Mouse (Mus musculus): ENCODE results near the gene Bex3. TPM values are rescaled to one million over a fixed set of nuclear protein-coding genes. Genes with fewer than 3 reads are reported as not detected.

The Bex3 gene
- polyA plus RNA-seq, 1 experiment from 2014 or later = 525 TPM

DNA sequence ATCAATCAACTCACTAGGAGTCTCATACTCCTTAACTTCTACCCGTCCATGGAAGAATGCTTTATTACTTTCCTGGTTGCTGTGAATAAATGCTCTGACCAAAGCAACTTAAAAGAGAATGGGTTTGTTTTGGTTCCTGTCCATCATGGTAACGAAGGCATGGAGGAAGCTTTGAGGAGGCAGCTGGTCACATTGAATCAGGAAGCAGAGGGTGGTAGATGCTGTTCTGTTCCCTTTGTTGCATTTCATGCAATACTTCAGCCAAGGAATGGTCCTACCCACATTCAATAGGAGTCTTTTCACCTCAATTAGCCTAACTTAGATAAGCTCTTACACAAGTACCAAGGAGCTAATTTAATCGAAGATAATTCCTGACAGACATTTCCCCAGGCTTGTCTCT is 5.3 kb downstream of the Bex3 start:
- no peaks in the 10 kb centered on the region for H3K27me3 ChIP-seq (ENCODE audit: control insufficient read depth, insufficient read depth, low read length)
- H3K4me3 ChIP-seq (ENCODE audit: control insufficient read depth in 1 of 2, insufficient read depth in 1 of 2, low read depth in 1 of 2, low read length in 2 of 2) = no peak overlapping the region
- no peak for ATAC-seq (ENCODE audit: insufficient number of reproducible peaks, insufficient read depth, low FRiP score, low read depth)
- peaks cover 0 to 3% of the 10 kb centered on the region in 2 experiments; a peak in 2 of 4 replicates for H3K4me1 ChIP-seq (ENCODE audit: control insufficient read depth in 2 of 2, insufficient read depth in 2 of 2, low read length in 2 of 2)
- H3K27ac ChIP-seq (replicated peaks in 1 of 2; ENCODE audit: control insufficient read depth in 1 of 2, insufficient read depth in 1 of 2, low read depth in 2 of 2, low read length in 2 of 2) = no peak overlapping the region
- 53% methylated on average over 3 of the region's 3 CpGs for WGBS
- H3K9ac ChIP-seq (ENCODE audit: low read length) = no peak overlapping the region
- H3K36me3 ChIP-seq (ENCODE audit: control insufficient read depth, insufficient read depth, low read length) = peaks cover 15% of the 10 kb centered on the region; the same call in 1 of the 2 replicates
- no peaks in the 10 kb centered on the region for H3K9me3 ChIP-seq (ENCODE audit: control insufficient read depth, low read length)
- no peak overlapping the region for H3K4me2 ChIP-seq (ENCODE audit: low read length)

GRCm38 (mm10) chrX:136277577-136277976 is 7.5 kb downstream of the Bex3 start:
- H3K9me3 ChIP-seq (ENCODE audit: control insufficient read depth, low read length) = no peaks in the 10 kb centered on the region
- no peaks in the 10 kb centered on the region for H3K4me1 ChIP-seq (ENCODE audit: control insufficient read depth in 2 of 2, insufficient read depth in 2 of 2, low read length in 2 of 2)
- no peak overlapping the region for H3K9ac ChIP-seq (ENCODE audit: low read length)
- 0 out of 2 replicates have a peak, but pooled peaks cover 3% of the 10 kb centered on the region for H3K36me3 ChIP-seq (ENCODE audit: control insufficient read depth, insufficient read depth, low read length)
- H3K27me3 ChIP-seq (ENCODE audit: control insufficient read depth, insufficient read depth, low read length) = no peaks in the 10 kb centered on the region
- no peak overlapping the region for H3K4me3 ChIP-seq (ENCODE audit: control insufficient read depth in 1 of 2, insufficient read depth in 1 of 2, low read depth in 1 of 2, low read length in 2 of 2)
- 78% methylated on average over 7 of the region's 7 CpGs for WGBS
- H3K27ac ChIP-seq (replicated peaks in 1 of 2; ENCODE audit: control insufficient read depth in 1 of 2, insufficient read depth in 1 of 2, low read depth in 2 of 2, low read length in 2 of 2) = no peak overlapping the region
- ATAC-seq (ENCODE audit: insufficient number of reproducible peaks, insufficient read depth, low FRiP score, low read depth) = no peak
- H3K4me2 ChIP-seq (ENCODE audit: low read length) = no peak overlapping the region

GRCm38 (mm10) chrX:136278401-136278800 is 8.3 kb downstream of the Bex3 start:
- H3K36me3 ChIP-seq (ENCODE audit: control insufficient read depth, insufficient read depth, low read length) = no peaks in the 10 kb centered on the region
- no peaks in the 10 kb centered on the region for H3K9me3 ChIP-seq (ENCODE audit: control insufficient read depth, low read length)
- no peaks in the 10 kb centered on the region for H3K4me1 ChIP-seq (ENCODE audit: control insufficient read depth in 2 of 2, insufficient read depth in 2 of 2, low read length in 2 of 2)
- no peak for ATAC-seq (ENCODE audit: insufficient number of reproducible peaks, insufficient read depth, low FRiP score, low read depth)
- no peak overlapping the region for H3K27ac ChIP-seq (replicated peaks in 1 of 2; ENCODE audit: control insufficient read depth in 1 of 2, insufficient read depth in 1 of 2, low read depth in 2 of 2, low read length in 2 of 2)
- H3K4me2 ChIP-seq (ENCODE audit: low read length) = no peak overlapping the region
- no peak overlapping the region for H3K9ac ChIP-seq (ENCODE audit: low read length)
- no peak overlapping the region for H3K4me3 ChIP-seq (ENCODE audit: control insufficient read depth in 1 of 2, insufficient read depth in 1 of 2, low read depth in 1 of 2, low read length in 2 of 2)
- H3K27me3 ChIP-seq (ENCODE audit: control insufficient read depth, insufficient read depth, low read length) = no peaks in the 10 kb centered on the region

DNA sequence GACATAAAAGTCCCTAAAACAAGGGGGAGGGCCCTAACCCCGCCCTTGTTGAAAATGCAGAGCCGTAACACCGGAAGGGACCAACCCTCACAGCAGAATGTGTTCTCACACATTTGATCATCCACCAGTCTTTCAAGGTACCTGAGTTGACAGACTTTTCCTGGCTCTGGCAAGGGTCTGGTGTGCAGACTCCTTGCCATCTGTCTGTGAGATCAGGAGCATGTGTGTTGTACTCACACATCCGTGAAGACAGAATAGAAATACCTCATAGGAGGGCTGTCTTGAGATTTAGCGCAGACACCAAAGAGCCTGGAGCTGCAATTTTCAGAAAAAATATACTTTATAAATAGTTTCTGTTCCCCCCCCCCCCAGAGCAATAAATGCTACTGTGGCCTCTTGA is 9.4 kb downstream of the Bex3 start:
- H3K4me1 ChIP-seq (ENCODE audit: control insufficient read depth in 2 of 2, insufficient read depth in 2 of 2, low read length in 2 of 2) = no peaks in the 10 kb centered on the region
- H3K9me3 ChIP-seq (ENCODE audit: control insufficient read depth, low read length) = no peaks in the 10 kb centered on the region
- H3K4me3 ChIP-seq (ENCODE audit: control insufficient read depth in 1 of 2, insufficient read depth in 1 of 2, low read depth in 1 of 2, low read length in 2 of 2) = no peak overlapping the region
- H3K9ac ChIP-seq (ENCODE audit: low read length) = no peak overlapping the region
- H3K27me3 ChIP-seq (ENCODE audit: control insufficient read depth, insufficient read depth, low read length) = no peaks in the 10 kb centered on the region
- no peak overlapping the region for H3K4me2 ChIP-seq (ENCODE audit: low read length)
- H3K27ac ChIP-seq (replicated peaks in 1 of 2; ENCODE audit: control insufficient read depth in 1 of 2, insufficient read depth in 1 of 2, low read depth in 2 of 2, low read length in 2 of 2) = no peak overlapping the region
- 73% methylated on average over 5 of the region's 5 CpGs for WGBS
- ATAC-seq (ENCODE audit: insufficient number of reproducible peaks, insufficient read depth, low FRiP score, low read depth) = no peak
- no peaks in the 10 kb centered on the region for H3K36me3 ChIP-seq (ENCODE audit: control insufficient read depth, insufficient read depth, low read length)

GRCm38 (mm10) chrX:136290817-136291281 is 20.8 kb downstream of the Bex3 start:
- no peaks in the 10 kb centered on the region for H3K9me3 ChIP-seq (ENCODE audit: control insufficient read depth, low read length)
- H3K4me1 ChIP-seq (ENCODE audit: control insufficient read depth in 2 of 2, insufficient read depth in 2 of 2, low read length in 2 of 2) = no peaks in the 10 kb centered on the region
- no peak overlapping the region for H3K4me3 ChIP-seq (ENCODE audit: control insufficient read depth in 1 of 2, insufficient read depth in 1 of 2, low read depth in 1 of 2, low read length in 2 of 2)
- no peaks in the 10 kb centered on the region for H3K36me3 ChIP-seq (ENCODE audit: control insufficient read depth, insufficient read depth, low read length)
- no peak overlapping the region for H3K4me2 ChIP-seq (ENCODE audit: low read length)
- ATAC-seq (ENCODE audit: insufficient number of reproducible peaks, insufficient read depth, low FRiP score, low read depth) = no peak
- WGBS = 37% methylated on average over 8 of the region's 8 CpGs
- no peak overlapping the region for H3K9ac ChIP-seq (ENCODE audit: low read length)
- H3K27me3 ChIP-seq (ENCODE audit: control insufficient read depth, insufficient read depth, low read length) = no peaks in the 10 kb centered on the region
- no peak overlapping the region for H3K27ac ChIP-seq (replicated peaks in 1 of 2; ENCODE audit: control insufficient read depth in 1 of 2, insufficient read depth in 1 of 2, low read depth in 2 of 2, low read length in 2 of 2)

DNA sequence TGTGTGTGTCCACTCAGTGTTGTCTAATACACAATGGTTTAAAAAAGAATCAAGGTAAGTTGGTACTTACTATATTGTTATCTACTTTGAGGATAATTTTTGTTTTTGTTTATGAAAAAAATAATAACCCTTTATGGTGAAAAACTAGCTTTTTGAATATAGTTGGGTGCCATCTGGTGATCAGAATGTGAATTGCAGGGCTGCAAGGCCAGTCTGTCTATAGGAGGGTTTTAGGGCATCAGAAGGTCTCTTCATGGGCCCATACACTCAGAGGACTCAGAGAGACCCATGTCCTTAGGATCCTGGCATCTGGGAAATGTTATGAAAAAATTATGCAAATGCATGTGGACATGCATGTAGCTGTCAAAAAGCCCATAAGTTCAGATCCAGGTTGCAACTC is 34.2 kb downstream of the Bex3 start:
- Histone ChIP-seq H3K4me2 (ENCODE audit: low read length) (no peak overlapping the region), H3K9ac (ENCODE audit: low read length) (no peak overlapping the region), H3K27me3 (ENCODE audit: control insufficient read depth, insufficient read depth, low read length) (no peaks in the 10 kb centered on the region), H3K9me3 (ENCODE audit: control insufficient read depth, low read length) (no peaks in the 10 kb centered on the region), H3K4me3 (ENCODE audit: control insufficient read depth in 1 of 2, insufficient read depth in 1 of 2, low read depth in 1 of 2, low read length in 2 of 2) (no peak overlapping the region), H3K36me3 (ENCODE audit: control insufficient read depth, insufficient read depth, low read length) (no peaks in the 10 kb centered on the region), H3K27ac (replicated peaks in 1 of 2; ENCODE audit: control insufficient read depth in 1 of 2, insufficient read depth in 1 of 2, low read depth in 2 of 2, low read length in 2 of 2) (no peak overlapping the region), H3K4me1 (ENCODE audit: control insufficient read depth in 2 of 2, insufficient read depth in 2 of 2, low read length in 2 of 2) (no peaks in the 10 kb centered on the region)
- ATAC-seq (ENCODE audit: insufficient number of reproducible peaks, insufficient read depth, low FRiP score, low read depth) = no peak

- 20% methylated on average over 1 of the region's 1 CpGs for WGBS
- Histone ChIP-seq H3K9ac (ENCODE audit: low read length) (no peak overlapping the region), H3K36me3 (ENCODE audit: control insufficient read depth, insufficient read depth, low read length) (no peaks in the 10 kb centered on the region), H3K27me3 (ENCODE audit: control insufficient read depth, insufficient read depth, low read length) (no peaks in the 10 kb centered on the region), H3K4me3 (ENCODE audit: control insufficient read depth in 1 of 2, insufficient read depth in 1 of 2, low read depth in 1 of 2, low read length in 2 of 2) (no peak overlapping the region), H3K9me3 (ENCODE audit: control insufficient read depth, low read length) (no peaks in the 10 kb centered on the region), H3K4me1 (ENCODE audit: control insufficient read depth in 2 of 2, insufficient read depth in 2 of 2, low read length in 2 of 2) (no peaks in the 10 kb centered on the region), H3K27ac (replicated peaks in 1 of 2; ENCODE audit: control insufficient read depth in 1 of 2, insufficient read depth in 1 of 2, low read depth in 2 of 2, low read length in 2 of 2) (no peak overlapping the region), H3K4me2 (ENCODE audit: low read length) (no peak overlapping the region)
- ATAC-seq (ENCODE audit: insufficient number of reproducible peaks, insufficient read depth, low FRiP score, low read depth) = no peak
Observed at GRCm38 (mm10) chrX:136306196-136306595, 36.1 kb downstream of the Bex3 start.

- WGBS = 43% methylated on average over 4 of the region's 4 CpGs
- Histone ChIP-seq H3K4me1 (ENCODE audit: control insufficient read depth in 2 of 2, insufficient read depth in 2 of 2, low read length in 2 of 2) (no peaks in the 10 kb centered on the region), H3K36me3 (ENCODE audit: control insufficient read depth, insufficient read depth, low read length) (no peaks in the 10 kb centered on the region), H3K4me2 (ENCODE audit: low read length) (no peak overlapping the region), H3K27ac (replicated peaks in 1 of 2; ENCODE audit: control insufficient read depth in 1 of 2, insufficient read depth in 1 of 2, low read depth in 2 of 2, low read length in 2 of 2) (no peak overlapping the region), H3K27me3 (ENCODE audit: control insufficient read depth, insufficient read depth, low read length) (no peaks in the 10 kb centered on the region), H3K9ac (ENCODE audit: low read length) (no peak overlapping the region), H3K4me3 (ENCODE audit: control insufficient read depth in 1 of 2, insufficient read depth in 1 of 2, low read depth in 1 of 2, low read length in 2 of 2) (no peak overlapping the region), H3K9me3 (ENCODE audit: control insufficient read depth, low read length) (no peaks in the 10 kb centered on the region)
- no peak for ATAC-seq (ENCODE audit: insufficient number of reproducible peaks, insufficient read depth, low FRiP score, low read depth)
Observed at GRCm38 (mm10) chrX:136313303-136313702, 43.2 kb downstream of the Bex3 start.
